Mouse (Mus musculus) heart, adult 2 months (tissue): ENCODE results near the gene Chchd3.

Source experiments
- CTCF ChIP-seq: fragments of 200-600 bp; IDR thresholded peaks from 2 replicates; pipeline ENCODE4 v1.8.1; 2022; ENCODE audit warnings: antibody characterized with exemption, mild to moderate bottlenecking, moderate library complexity
- POLR2A ChIP-seq: fragments of 200-500 bp; IDR thresholded peaks from 2 replicates; pipeline ENCODE4 v1.6.1; 2011; ENCODE audit warnings: mild to moderate bottlenecking, low read depth, low read length, control low read depth; ENCODE audit not compliant: insufficient read depth

DNA sequence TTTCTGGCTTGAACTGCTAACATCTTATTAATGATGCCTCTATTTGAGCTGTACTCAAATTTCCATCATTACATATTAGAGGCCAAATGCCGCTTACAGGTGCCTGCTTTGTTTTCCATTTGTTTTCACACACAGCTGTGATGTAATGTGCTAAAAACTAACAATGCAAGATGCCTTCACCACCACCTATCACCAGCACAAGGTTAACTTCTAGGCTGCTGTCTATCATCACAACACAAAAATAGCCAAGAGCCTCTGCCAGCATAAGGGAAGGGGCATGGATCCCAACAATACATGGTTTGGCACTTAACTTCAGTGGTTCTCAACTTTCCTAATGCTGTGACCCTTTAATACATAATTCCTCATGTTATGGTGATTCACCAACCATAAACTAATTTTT lies 251.3 kb downstream of the Chchd3 start:
- no peak for TF ChIP-seq CTCF
- TF ChIP-seq POLR2A, result no peak
